Mouse (Mus musculus): ENCODE data around the gene Lctl. TPM values are rescaled to one million over a fixed set of nuclear protein-coding genes. Genes with fewer than 3 reads are reported as not detected.

Gene Lctl
- not detected in 2 replicates for total RNA-seq (2023)

GRCm38 (mm10) chr9:64116876-64117275 lies at the start of gene Lctl:
TSS of gene Lctl (plus strand) at chr9:64117147.

GRCm38 (mm10) chr9:64172816-64173665 lies 56.1 kb downstream of the Lctl start, which contains the start of the genes Zwilch and Rpl4:
TSS of gene Zwilch (minus strand) at chr9:64173104.
TSS of gene Rpl4 (plus strand) at chr9:64173375.

GRCm38 (mm10) chr9:64178974-64179646 lies 62.2 kb downstream of the Lctl start, which contains the start of gene Snapc5:
TSS of gene Snapc5 (plus strand) at chr9:64179274.

Other genes with a start within 250 kb of the Lctl start
- gene Smad6, start 95.1 kb upstream of the Lctl start, total RNA-seq (2023): 1.9 and 3.9 TPM in 2 replicates
- 10.8 and 25.1 TPM in 2 replicates for gene Zwilch, start 56.0 kb downstream of the Lctl start, total RNA-seq (2023)
- 482 and 543 TPM in 2 replicates for gene Rpl4, start 56.2 kb downstream of the Lctl start, total RNA-seq (2023)
- 24.3 and 31.0 TPM in 2 replicates for gene Snapc5, start 62.1 kb downstream of the Lctl start, total RNA-seq (2023)
- 0.50 and 1.1 TPM in 2 replicates for gene Uchl4, start 118.1 kb downstream of the Lctl start, total RNA-seq (2023)
- 71.7 and 86.4 TPM in 2 replicates for gene Map2k1, start 136.5 kb downstream of the Lctl start, total RNA-seq (2023)
- gene Tipin, start 164.4 kb downstream of the Lctl start, total RNA-seq (2023): 19.9 and 29.5 TPM in 2 replicates
- gene Dis3l, start 224.1 kb downstream of the Lctl start, total RNA-seq (2023): 9.5 and 11.7 TPM in 2 replicates